Mouse (Mus musculus) thymus, adult 18-20 months (tissue): ENCODE results near the gene Ptpa.

Experiments
- DNase-seq, 2 experiments: peaks; one replicate each; pipeline ENCODE4 v3.0.0; 2022; ENCODE audit warnings: mixed read lengths in 2 of 2

Ptpa gene

GRCm38 (mm10) chr2:30440211-30440700 lies 24.4 kb downstream of the Ptpa start:
- no peak for DNase-seq

- peak; percentile 21 to 64 for DNase-seq
Measured at GRCm38 (mm10) chr2:30440701-30441517, 25.1 kb downstream of the Ptpa start.

- DNase-seq, result peak in 1 of 2 experiments; percentile 51
Measured at GRCm38 (mm10) chr2:30441518-30442497, 26.0 kb downstream of the Ptpa start.

- no peak for DNase-seq
Measured at GRCm38 (mm10) chr2:30442498-30442890, 26.7 kb downstream of the Ptpa start.

GRCm38 (mm10) chr2:30443281-30443680 lies 27.4 kb downstream of the Ptpa start:
- no peak for DNase-seq

- DNase-seq, result no peak
Measured at GRCm38 (mm10) chr2:30444006-30444405, 28.2 kb downstream of the Ptpa start.

- no peak for DNase-seq
Measured at GRCm38 (mm10) chr2:30444450-30444849, 28.6 kb downstream of the Ptpa start.

GRCm38 (mm10) chr2:30445312-30445711 lies 29.5 kb downstream of the Ptpa start:
- no peak for DNase-seq

GRCm38 (mm10) chr2:30446891-30447826 lies 31.3 kb downstream of the Ptpa start:
- no peak for DNase-seq

GRCm38 (mm10) chr2:30448371-30448770 lies 32.5 kb downstream of the Ptpa start:
- no peak for DNase-seq

- DNase-seq, result no peak
Measured at GRCm38 (mm10) chr2:30450530-30450929, 34.7 kb downstream of the Ptpa start.

- no peak for DNase-seq
Measured at GRCm38 (mm10) chr2:30451525-30451924, 35.7 kb downstream of the Ptpa start.

- DNase-seq, result no peak
Measured at GRCm38 (mm10) chr2:30453570-30453969, 37.7 kb downstream of the Ptpa start.

GRCm38 (mm10) chr2:30454587-30454986 lies 38.7 kb downstream of the Ptpa start:
- no peak for DNase-seq

GRCm38 (mm10) chr2:30456104-30456980 lies 40.5 kb downstream of the Ptpa start:
- DNase-seq, result no peak

GRCm38 (mm10) chr2:30458349-30458748 lies 42.5 kb downstream of the Ptpa start:
- DNase-seq, result no peak

GRCm38 (mm10) chr2:30459241-30459640 lies 43.4 kb downstream of the Ptpa start:
- DNase-seq, result no peak

GRCm38 (mm10) chr2:30463341-30463761 lies 47.5 kb downstream of the Ptpa start:
- DNase-seq, result peak in 1 of 2 experiments; percentile 23

- DNase-seq, result peak; percentile 60 to 73
Measured at GRCm38 (mm10) chr2:30463904-30464330, 48.1 kb downstream of the Ptpa start.

GRCm38 (mm10) chr2:30464411-30464810 lies 48.6 kb downstream of the Ptpa start:
- no peak for DNase-seq

- DNase-seq, result no peak
Measured at GRCm38 (mm10) chr2:30466787-30467186, 50.9 kb downstream of the Ptpa start.
